Mouse (Mus musculus) cerebellum, adult 9-11 months (tissue): ENCODE data around the gene Sntn.

Experiments used
- DNase-seq: peaks from one replicate; pipeline ENCODE4 v3.0.0; 2022

The Sntn gene

GRCm38 (mm10) chr14:13670576-13670975, at the start of gene Sntn:
Sntn (plus strand) TSS chr14:13670876.
- DNase-seq = no peak

GRCm38 (mm10) chr14:13649865-13650264, 20.8 kb upstream of the Sntn start:
- no peak for DNase-seq

GRCm38 (mm10) chr14:13651039-13651438, 19.6 kb upstream of the Sntn start:
- DNase-seq = no peak

GRCm38 (mm10) chr14:13651541-13652298, 19.0 kb upstream of the Sntn start:
- DNase-seq = no peak

- no peak for DNase-seq
These were observed 16.0 kb downstream of the Sntn start for GRCm38 (mm10) chr14:13686716-13687115.

- DNase-seq = no peak
These were observed 19.8 kb downstream of the Sntn start for GRCm38 (mm10) chr14:13690426-13690825.

GRCm38 (mm10) chr14:13732263-13732662, 61.6 kb downstream of the Sntn start:
- no peak for DNase-seq
